Mouse (Mus musculus) urinary bladder, postnatal 4 days (tissue): ENCODE measurements around the gene Snu13.

Experiments used
- DNase-seq, 2 experiments: peaks; one replicate each; pipeline ENCODE4 v3.0.0; 2021 to 2022; ENCODE audit warnings: low spot score in 2 of 2

Gene Snu13

DNA sequence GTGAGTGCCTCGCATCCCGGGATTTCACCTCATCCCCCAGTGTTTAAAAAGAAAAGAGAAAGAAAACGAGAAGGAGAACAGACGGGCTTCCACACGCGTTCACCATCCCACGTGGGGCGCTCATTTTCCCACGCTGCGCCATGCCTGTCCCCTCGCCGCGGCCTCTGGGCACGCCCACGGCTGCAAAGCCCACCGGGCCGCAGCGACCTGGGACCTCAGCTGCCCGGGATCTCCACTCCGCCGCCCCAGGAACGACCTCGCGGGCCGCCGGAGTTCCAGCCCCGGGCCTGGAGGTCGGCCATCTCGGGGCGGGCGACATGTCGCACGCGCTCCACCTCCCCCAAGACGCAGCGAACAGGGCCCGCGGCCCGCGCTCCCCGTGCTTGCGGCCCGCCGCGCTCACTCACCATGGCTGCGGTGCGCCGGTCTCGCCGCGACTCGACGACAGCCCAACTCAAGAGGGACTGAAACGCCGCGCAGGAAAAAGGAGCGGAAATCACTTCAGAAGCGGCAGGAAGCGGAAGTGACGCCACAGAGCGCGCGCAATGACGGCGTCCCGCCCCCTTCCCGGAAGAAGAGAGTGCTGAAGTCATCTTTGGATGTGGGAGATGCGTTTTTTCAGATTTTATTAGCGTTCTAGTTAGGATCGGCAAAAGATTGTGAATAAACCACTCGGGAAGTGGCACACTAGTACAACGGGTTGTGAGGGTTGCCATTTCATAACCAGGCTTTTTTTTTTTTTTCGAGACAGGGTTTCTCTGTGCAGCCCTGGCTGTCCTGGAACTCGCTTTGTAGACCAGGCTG, at the start of gene Snu13:
Gene Snu13, minus strand, starts transcription at position 519 of the 804 bp plus-strand sequence.
- DNase-seq: peak; percentile 83 to 91

DNA sequence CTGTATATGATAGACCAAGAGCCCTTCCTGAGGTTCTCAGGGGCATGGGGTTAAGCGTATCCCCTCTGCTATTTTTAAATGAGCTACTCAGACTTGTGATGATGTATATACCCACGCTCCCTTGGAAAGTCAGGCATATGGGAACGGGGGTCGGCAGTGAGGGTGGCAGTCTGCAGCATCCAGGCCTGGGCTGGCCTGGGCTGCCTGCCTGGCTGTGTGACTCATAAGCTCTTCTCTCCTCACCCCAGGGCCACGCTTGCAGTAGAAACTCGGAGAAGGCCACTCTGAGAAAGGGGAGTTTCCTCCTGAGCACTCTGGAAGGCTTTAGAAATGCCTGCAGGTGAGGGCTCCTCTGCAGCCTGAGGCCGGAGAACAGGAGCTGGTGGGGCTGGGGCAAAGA, 43.7 kb upstream of the Snu13 start:
- no peak for DNase-seq

DNA sequence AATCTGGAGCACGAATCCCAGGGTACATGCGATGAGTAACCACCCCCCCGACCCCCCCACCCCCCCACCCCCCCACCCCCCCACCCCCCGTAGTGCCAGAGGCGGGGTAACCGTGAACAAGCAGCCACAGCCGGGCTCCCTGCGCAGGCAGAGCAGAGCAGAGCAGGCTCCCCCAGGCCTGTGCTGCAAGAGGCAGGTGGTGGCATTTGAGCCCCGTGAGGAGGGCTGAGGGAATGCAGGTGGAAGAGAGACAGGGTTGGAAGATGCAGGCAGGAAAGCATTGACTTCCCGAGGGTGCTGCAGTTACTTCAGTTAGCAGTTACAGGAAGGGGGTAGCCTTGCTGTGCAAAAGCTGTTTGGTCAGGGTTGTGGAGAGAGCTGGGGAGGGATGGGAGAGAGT, 39.9 kb upstream of the Snu13 start:
- no peak for DNase-seq

DNA sequence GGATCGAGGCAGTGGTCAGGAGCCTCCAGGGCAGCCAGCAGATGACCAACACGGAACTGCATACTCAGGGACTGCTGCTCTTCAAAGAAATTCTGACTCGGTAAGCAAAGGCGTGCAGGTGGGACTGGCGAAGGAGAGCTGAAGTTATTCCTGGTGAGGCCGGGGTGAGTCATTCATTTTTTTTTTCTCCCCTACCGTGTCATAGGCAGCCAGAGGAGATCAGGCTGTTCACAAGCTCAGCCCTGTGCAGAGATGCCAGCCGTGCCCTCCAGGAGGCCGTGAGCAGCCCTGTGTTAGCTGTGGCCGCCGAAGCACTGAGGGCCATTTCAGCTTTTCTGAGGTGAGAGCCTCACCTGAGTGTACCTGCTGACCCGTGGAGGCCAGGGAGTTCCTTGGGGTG, 38.7 kb upstream of the Snu13 start:
- DNase-seq: no peak

DNA sequence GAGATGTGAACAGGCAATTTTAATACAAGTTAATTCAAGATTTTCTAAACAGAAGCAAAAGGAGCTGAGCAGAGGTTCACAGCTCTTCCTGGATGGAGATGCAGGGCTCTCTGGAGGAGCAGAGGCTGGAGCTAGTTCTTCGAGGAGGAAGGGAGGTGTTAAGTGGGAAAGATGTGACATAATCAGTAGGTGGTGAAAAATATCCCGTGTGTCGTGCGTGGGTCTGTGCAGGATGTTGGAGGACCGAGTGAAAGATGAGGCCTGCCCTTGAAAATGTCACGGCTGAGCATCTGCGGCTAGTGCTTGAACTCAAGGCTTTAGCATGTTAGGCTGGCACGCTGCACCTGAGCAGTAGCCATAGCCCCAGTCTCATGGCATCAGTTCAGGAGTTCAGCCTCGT, 38.2 kb upstream of the Snu13 start:
- no peak for DNase-seq

DNA sequence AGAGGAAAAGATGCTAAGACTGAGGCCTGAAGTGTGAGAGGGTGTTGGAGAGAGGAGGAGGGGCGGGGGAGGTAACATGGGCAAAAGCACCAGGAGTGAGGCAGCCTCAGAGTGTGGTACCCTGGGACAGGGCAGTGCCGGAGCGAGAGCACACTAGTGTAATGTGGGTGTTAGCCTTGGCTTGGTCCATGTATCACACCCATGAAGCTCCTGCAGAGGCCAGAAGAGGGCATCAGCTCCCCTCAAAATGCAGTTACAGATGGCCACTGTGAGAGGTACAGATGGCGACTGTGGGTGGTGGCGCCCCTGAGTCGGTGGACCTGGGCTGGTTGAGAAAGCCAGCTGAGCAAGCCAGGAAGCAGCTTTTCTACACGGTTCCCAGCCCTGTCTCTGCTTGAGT, 33.8 kb upstream of the Snu13 start:
- DNase-seq: no peak

DNA sequence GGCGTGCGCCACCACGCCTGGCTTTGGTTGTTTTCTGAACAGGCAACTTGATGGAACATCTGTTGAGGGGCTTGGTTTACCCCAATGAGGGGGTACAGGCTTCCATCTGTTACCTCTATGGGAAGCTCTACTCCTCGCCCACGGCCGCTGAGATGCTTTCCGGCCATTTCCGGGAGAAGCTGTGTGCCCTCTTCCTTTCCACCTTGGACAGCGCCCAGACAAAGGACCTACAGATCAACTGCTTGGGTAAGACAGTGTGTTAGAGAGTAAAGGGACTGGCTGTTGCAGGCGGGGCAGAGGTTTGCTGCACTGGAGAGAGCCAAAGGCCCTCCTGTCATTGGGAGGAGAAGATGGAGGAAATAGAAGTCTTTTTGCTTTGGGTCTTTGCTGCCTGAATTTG, 32.5 kb upstream of the Snu13 start:
- DNase-seq: no peak

DNA sequence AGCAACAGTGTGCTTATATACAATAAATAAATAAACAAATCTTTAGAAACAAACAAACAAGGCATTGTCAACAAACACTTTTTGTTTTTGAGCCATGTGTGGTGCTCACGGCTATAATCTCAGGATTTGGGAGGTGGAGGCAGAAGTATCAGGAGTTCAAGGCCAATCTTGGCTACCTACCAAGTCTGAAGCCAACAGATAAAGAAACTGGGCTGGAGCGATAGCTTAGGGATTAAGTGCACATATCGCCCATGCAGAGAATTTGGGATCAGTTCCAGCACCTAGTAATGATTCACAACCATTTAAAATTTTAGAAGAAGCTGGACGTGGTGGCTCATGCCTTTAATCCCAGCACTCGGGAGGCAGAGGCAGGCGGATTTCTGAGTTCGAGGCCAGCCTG, 26.1 kb upstream of the Snu13 start:
- no peak for DNase-seq

DNA sequence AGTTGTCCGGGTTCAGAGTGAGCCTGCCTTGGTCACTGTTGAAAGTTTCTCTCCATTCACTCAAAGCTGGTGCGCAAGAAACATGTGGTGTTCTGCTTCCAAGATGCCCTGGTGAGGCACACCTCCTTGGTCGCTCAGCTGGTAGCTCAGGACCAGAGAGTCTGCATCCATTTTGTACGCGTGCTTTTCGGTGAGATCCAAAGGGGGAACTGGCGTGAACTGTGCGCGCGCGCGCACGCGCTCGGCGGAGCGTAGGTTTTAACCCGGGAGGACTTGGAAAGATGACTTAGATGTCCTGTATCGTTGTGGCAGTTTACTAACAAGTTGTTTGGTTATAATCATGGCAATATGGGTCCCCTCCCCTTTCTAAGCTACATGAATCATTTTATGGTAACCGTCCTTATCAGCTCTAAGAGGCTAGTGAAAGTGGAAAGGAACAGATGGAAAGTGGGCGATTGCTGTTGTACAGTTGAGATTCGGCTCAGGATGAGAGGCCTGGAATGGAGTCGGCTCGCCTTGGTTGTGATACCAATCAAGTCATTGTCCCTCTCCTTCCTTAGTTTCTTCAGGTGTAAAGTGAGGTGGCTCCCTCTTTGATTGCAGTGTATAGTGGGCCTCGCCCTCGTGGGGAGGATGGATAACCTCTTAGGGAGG, 24.5 kb upstream of the Snu13 start:
- no peak for DNase-seq

DNA sequence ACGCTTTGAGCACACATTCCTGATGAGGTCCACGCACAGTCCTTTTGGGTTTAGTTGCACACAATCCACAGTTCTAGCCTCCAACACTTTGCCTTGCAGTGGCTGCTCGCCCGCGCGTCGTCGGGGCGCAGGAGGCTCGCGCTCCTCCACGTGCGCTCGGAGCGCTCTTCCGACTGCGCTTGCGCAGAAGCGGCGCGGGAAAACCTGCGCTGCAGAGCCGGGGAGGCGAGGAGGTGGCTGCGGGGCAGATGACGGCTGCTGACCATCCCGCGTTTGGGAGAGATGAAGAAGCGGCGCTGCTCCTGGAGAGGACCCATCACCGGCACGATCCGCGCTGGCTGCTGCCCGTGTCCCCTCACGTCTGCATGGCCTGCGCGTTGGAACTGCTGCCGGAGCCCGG, 22.5 kb upstream of the Snu13 start, which contains the start of gene Mei1:
Gene Mei1, plus strand, starts transcription at position 99 of the 400 bp plus-strand sequence.
- no peak for DNase-seq

DNA sequence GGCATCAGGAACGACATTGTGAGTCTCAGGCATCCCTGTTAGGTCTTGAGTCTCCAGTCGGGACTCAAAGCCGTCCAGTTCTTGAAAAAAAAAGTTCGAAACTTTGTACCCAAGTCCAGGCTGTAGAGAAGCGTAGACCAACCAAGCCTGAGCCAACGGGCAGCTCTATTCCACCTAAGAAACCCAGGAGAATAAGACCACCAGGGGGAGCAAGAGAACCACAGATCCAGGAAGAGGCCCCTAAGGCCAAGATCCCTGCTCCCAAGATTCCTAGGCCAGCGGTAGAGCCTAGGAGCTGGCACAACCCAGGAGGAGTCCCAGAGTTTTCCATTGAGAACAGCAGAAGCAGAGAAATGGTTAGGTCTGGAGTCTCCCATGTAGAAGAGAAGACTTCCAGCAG, 18.1 kb upstream of the Snu13 start:
- DNase-seq: peak in 1 of 2 experiments; percentile 38

DNA sequence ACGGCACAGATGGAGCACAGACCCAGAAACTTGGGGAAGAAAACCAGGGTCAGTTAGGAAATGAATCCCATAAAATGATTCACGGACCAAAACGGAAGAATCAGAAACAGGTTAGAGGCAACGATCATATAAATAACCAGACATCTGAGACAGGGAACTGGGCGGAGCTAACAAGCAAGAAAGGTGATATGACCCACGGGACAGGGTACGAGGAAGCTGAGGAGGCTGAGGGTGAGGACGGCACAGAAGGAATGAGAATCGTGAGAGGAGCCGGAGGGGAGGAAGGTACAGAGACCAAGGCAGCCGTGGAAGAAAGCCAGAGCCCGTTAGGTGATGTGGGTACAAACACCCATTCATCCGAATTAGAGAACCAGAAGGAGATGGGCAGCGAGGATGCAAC, 16.5 kb upstream of the Snu13 start:
- no peak for DNase-seq

DNA sequence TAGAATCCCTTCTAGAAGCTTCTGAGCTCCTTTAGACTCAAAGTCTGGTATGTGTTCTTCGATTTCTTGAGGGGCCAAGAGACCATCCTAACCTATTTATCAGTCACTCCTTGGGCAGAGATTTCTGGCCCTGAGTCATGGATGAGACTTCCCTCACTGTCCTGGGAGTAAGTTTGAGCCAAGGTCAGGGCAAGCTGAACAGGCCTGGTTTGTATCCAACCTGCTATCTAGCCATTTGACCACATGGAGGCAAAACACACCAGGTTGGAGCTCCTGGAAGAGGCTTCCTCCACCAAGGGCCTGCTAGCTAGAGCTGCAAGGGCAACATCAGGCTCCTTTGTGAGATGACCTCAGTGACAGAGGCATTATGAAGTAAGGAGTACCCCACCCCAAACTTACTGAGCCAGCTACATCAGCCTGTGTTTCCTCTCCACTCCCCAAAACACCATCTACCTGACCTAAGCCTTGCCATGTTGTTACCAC, 11.4 kb upstream of the Snu13 start, which contains the start of gene 4930407I10Rik:
Gene 4930407I10Rik, plus strand, starts transcription at position 433 of the 483 bp plus-strand sequence.
- DNase-seq: no peak

DNA sequence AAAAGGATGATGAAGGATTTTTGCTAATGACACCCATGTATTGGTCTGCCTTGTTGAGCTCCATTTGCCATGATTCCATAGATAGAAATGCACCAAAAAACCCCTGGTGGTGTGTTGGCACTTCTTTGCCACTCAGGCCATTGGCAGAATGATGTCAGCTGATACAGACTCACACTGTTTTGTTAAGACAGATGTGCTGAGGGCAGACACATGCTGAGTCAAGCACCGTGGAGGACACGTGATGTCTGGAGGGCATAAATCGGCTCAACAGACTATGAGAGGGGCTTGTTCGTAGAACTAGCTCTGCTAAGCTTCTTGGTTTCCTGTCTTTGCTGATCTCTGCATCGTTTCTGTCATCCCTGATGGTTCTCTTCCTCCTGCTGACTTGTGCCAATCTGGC, 5.1 kb upstream of the Snu13 start:
- DNase-seq: no peak

DNA sequence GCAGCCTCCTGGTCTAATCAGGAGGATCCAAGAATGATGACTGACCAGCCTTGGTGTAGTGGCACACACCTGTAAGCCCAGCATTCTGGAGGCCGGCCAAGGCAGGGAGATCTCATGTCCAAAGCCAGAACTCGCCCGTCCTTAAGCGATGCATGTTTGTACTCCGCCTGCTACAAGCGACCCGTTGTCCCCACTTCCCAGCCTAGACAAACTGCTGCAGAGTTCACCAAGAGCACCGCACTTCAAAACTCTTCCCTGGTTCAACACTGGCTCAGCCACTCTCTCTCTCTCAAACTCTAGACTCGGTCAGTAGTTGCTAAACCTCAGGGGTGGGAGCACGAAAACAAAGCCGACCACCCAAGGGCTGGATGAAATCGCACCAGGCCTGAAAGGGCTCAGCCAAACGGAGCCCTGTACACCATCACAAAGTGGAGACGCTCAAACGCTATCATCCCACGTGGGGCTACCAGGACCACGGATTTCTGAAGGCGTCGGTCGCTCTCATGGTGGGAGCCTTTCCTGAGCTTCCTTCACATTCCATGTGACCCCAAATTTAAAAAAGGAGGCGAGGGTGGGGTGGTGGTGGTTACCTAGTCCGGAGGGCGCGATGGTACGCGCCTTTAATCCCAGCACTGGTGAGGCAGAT, 1.0 kb downstream of the Snu13 start:
- DNase-seq: no peak

DNA sequence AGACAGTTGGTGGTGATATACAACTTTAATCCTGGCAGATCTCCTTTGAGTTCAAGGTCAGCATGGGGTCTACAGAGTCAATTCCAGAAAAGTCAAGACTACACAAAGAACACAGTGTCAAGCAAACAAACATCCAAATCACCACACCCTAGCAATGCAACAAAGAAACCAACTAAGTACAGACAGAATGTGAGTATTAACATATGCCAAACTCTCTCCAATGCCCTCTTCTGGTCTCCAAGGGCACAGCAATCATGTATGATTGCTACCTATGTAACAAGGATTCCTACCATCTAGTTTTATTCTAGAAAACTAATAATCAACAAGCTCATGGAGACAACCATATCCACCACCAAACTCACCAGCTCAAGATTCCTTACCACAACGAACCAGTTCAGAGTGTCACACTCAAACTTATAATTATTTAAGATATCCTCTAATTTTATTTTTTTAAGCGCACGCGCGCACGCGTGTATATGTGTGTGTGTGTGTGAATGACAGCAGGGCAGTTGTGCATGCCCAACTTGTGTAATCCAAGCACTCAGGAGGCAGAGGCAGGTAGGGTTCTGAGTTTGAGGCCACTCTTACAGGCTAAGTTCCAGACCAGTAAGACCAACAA, 3.1 kb downstream of the Snu13 start:
- DNase-seq: no peak

DNA sequence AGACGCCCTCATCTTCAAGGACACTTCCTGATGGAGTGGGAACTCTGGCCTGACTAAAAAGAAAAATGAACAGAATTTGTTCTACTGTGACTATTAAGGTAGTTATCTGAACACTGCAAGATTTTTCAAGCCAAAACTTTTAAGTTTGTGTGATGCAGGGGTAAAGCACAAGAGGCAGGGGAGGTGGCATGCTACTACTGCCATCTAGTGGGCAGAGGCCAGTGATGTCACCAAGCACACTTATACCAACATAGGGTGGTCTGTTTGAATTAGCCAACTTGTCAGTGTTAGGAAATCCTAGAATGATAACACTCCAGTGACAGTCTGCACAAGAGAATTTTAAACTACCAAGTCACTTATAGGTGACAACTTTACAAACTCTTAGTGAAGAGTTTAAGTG, 6.7 kb downstream of the Snu13 start:
- no peak for DNase-seq

DNA sequence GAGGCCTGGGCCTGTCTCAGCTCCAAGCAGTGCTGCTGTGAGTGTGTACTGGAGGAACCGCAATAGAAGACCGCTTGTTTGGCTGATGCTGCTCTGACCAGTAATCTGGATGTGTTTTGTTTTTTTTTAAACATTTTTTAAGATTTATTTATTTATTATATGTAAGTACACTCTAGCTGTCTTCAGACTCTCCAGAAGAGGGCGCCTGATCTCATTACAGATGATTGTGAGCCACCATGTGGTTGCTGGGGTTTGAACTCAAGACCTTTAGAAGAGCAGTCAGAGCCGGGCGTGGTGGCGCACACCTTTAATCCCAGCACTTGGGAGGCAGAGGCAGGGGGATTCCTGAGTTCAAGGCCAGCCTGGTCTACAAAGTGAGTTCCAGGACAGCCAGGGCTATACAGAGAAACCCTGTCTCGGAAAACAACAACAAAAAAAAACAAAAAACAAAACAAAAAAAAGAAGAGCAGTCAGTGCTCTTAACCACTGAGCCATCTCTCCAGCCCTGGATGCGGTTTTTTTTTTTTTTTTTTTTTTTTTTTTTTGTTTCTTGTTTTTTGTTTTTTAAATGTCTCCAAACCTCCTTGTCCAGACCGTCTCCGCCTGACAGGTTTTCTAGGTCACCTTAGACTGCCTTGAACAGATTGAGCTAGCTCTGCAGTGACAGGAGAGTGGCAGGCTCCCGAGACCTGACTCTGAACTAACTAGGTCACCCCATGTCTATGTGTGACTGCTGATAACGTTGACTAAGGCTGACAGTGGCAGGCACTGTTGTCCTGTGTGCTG, 11.3 kb downstream of the Snu13 start:
- DNase-seq: no peak

DNA sequence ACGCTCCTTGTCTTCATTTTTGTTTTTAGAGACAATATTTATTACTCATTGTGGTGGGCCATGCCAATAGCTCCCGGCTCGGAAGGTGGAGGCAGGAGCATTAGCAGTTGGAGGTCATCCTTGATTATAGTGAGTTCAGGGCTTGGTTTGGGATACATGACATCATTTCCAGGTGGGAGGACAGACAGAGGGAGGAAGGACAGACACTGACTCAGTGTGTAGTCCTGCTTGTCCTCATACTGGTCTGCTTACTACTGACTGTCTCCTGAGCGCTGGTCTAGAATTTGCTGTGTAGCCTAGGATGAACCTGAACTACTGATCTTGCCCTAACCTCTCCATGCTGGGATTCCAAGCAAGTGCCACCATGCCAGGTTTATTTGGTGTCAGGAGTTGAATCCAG, 13.6 kb downstream of the Snu13 start, which contains the start of gene Desi1:
Gene Desi1, minus strand, starts transcription at position 101 of the 400 bp plus-strand sequence.
- no peak for DNase-seq

DNA sequence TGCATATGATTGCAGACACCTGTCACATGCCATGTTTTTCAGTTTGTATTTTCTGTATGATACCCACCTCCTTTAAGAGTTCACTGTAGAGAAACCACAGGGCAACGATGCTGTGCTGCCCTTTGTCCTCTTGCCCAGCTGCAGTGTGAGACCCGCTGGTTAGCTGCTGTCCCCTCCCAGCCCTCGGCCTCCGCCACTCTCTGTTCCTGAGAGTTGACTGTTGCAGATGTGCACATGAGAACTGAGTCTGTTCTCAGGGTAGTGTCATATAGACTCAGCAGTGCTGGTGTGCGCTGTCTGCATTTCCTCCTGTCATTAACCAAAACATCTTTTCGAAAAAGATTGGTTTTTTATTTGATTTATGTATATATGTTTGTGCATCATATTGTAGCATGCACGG, 15.0 kb downstream of the Snu13 start:
- DNase-seq: no peak

DNA sequence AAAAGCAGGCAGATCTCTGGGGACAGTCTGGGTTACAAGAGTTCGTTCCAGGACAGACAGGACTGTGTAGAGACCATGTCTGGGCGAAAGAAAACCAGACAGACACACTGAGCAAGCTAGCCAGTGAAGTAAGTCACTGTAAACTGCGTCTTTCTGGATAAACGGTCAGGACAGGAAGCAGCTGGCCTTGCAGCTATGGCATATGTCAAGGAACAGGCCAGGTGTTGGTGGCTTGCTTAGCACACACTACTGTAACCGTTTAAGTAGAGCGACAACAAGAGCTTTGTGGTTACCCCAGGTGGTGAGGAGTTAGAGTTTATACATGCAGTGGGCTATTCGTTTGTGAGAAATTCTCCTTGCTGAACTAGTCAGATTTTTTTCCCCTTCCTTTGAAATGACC, 19.7 kb downstream of the Snu13 start:
- no peak for DNase-seq
